Mouse (Mus musculus) neural tube, embryonic 14.5 days (tissue): ENCODE data around the gene Tshz2. TPM values are rescaled to one million over a fixed set of nuclear protein-coding genes. Genes with fewer than 3 reads are reported as not detected.

ENCODE experiments used
- ATAC-seq: fragments of 200-750 bp; cut with Nextera tagmentation; 2 replicates; pipeline ENCODE4 v1.8.0; 2017; ENCODE audit warnings: low read depth, mild to moderate bottlenecking, moderate TSS enrichment, moderate library complexity
- H3K27ac ChIP-seq: fragments of 300-500 bp; sonication (generic); 2 replicates; pipeline ENCODE4 v1.5.1; 2014; ENCODE audit warnings: low read depth, mild to moderate bottlenecking, control low read depth, low read length, moderate library complexity, mixed read lengths
- H3K27me3 ChIP-seq: fragments of 300-500 bp; sonication (generic); 2 replicates; pipeline ENCODE4 v1.6.1; 2014; ENCODE audit warnings: low read length; ENCODE audit not compliant: control insufficient read depth, insufficient read depth
- H3K36me3 ChIP-seq: fragments of 300-500 bp; sonication (generic); 2 replicates; pipeline ENCODE4 v1.6.1; 2014; ENCODE audit warnings: low read length, mixed read lengths; ENCODE audit not compliant: control insufficient read depth, insufficient read depth
- H3K4me1 ChIP-seq: fragments of 300-500 bp; sonication (generic); 2 replicates; pipeline ENCODE4 v1.6.1; 2014; ENCODE audit warnings: low read length; ENCODE audit not compliant: control insufficient read depth, insufficient read depth
- H3K4me2 ChIP-seq: fragments of 300-500 bp; sonication (generic); 2 replicates; pipeline ENCODE4 v1.6.1; 2014; ENCODE audit warnings: mild to moderate bottlenecking, low read depth, low read length, control low read depth
- H3K4me3 ChIP-seq: fragments of 300-500 bp; sonication (generic); 2 replicates; pipeline ENCODE4 v1.5.1; 2014; ENCODE audit warnings: low read depth, low read length, control low read depth, mixed read lengths
- H3K9ac ChIP-seq: fragments of 300-500 bp; sonication (generic); replicated peaks from 2 replicates; pipeline ENCODE4 v1.6.1; 2014; ENCODE audit warnings: low read depth, mild to moderate bottlenecking, control low read depth, low read length, mixed read lengths
- H3K9me3 ChIP-seq: fragments of 300-500 bp; sonication (generic); 2 replicates; pipeline ENCODE4 v1.6.1; 2016; ENCODE audit warnings: low read length; ENCODE audit not compliant: control insufficient read depth
- WGBS: fragments of 180-500 bp; shearing (Covaris S2); extraction: QIAGEN DNeasy Blood & Tissue Kit; methylation state at CpG from one replicate; pipeline ENCODE4 v1.1.7; 2014; 5-methylcytosine and 5-hydroxymethylcytosine counted together
- polyA plus RNA-seq: library from polyadenylated mRNA; unstranded; fragments of >200 nt; fragmentation: Nextera tagmentation; extraction: Ambion mirVana; gene quantifications from 2 replicates; pipeline ENCODE4 v1.2.1, GENCODE M21; 2014

The Tshz2 gene
- polyA plus RNA-seq, 1 experiment from 2014 or later = 54.5 TPM

DNA sequence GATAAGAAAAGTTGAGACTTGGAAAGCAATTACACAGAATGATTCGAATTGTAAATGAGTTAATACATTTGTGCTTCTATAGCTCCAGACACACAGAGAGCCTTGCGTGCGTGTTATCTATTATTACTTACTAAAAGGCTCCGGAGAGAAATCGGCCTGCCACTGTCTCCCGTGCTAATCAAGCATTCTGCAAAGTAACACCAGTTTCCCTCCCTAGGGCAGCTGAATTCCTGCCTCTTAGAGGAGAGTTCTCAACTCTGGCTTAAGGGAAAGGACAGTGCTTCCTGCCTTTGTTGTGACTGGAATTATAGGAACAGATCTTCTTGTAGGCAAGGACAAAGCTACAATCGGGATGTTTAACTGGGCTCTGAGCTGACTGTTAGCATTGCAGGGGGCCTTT lies 101.2 kb downstream of the Tshz2 start:
- Histone ChIP-seq H3K27ac (peak overlapping the region; percentile 1; the same call in 1 of the 2 replicates), H3K9me3 (no peaks in the 10 kb centered on the region), H3K4me2 (no peak overlapping the region; the same call in 1 of the 2 replicates), H3K36me3 (no peaks in the 10 kb centered on the region), H3K27me3 (no peaks in the 10 kb centered on the region), H3K4me3 (no peak overlapping the region), H3K9ac (no peak overlapping the region), H3K4me1 (peaks cover 19% of the 10 kb centered on the region; the same call in 1 of the 2 replicates)
- no peak for ATAC-seq
- 30% methylated on average over 7 of the region's 7 CpGs for WGBS

GRCm38 (mm10) chr2:169735475-169736406 lies 102.9 kb downstream of the Tshz2 start:
- no peaks in the 10 kb centered on the region for H3K36me3 ChIP-seq
- ATAC-seq = peak; percentile 81
- H3K4me3 ChIP-seq = no peak overlapping the region
- H3K9ac ChIP-seq = no peak overlapping the region
- 52% methylated on average over 26 of the region's 26 CpGs for WGBS
- peaks cover 19% of the 10 kb centered on the region; the same call in 1 of the 2 replicates for H3K4me1 ChIP-seq
- no peaks in the 10 kb centered on the region for H3K9me3 ChIP-seq
- H3K4me2 ChIP-seq = 0 out of 2 replicates have a peak overlapping the region, but pooled peaks have one; percentile 4
- H3K27ac ChIP-seq = peak overlapping the region; percentile 44; the same call in 1 of the 2 replicates
- no peaks in the 10 kb centered on the region for H3K27me3 ChIP-seq

GRCm38 (mm10) chr2:169740996-169741395 lies 108.2 kb downstream of the Tshz2 start:
- ATAC-seq = no peak
- Histone ChIP-seq H3K4me3 (no peak overlapping the region), H3K27ac (no peak overlapping the region), H3K36me3 (no peaks in the 10 kb centered on the region), H3K4me2 (no peak overlapping the region), H3K4me1 (peaks cover 7% of the 10 kb centered on the region; the same call in 1 of the 2 replicates), H3K9me3 (no peaks in the 10 kb centered on the region), H3K27me3 (no peaks in the 10 kb centered on the region), H3K9ac (no peak overlapping the region)
- 65% methylated on average over 10 of the region's 10 CpGs for WGBS

DNA sequence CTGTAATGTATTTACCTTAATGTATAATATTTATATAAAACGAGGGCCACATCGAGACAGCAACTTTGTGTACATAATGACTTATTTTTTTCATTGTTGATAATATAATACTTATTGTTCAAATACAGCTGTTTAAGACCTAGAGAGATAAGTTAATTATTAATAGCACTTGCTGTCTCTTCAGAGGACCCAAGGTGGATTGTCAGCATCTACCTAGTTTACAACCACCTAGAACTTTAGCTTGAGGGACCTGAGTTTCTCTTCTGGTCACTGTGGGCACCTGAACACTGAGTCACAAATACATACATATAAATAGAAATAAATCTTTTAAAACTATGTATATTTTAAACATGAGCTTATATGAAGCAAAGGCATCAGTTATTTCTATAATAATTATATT lies 110.0 kb downstream of the Tshz2 start:
- no peak overlapping the region for H3K4me3 ChIP-seq
- no peaks in the 10 kb centered on the region for H3K4me1 ChIP-seq
- no peaks in the 10 kb centered on the region for H3K36me3 ChIP-seq
- H3K4me2 ChIP-seq = no peak overlapping the region
- H3K9me3 ChIP-seq = no peaks in the 10 kb centered on the region
- WGBS = 89% methylated on average over 2 of the region's 2 CpGs
- no peak for ATAC-seq
- H3K27ac ChIP-seq = no peak overlapping the region
- no peaks in the 10 kb centered on the region for H3K27me3 ChIP-seq
- H3K9ac ChIP-seq = no peak overlapping the region

GRCm38 (mm10) chr2:169743294-169743693 lies 110.5 kb downstream of the Tshz2 start:
- no peaks in the 10 kb centered on the region for H3K27me3 ChIP-seq
- no peak overlapping the region for H3K27ac ChIP-seq
- no peaks in the 10 kb centered on the region for H3K36me3 ChIP-seq
- H3K4me1 ChIP-seq = no peaks in the 10 kb centered on the region
- ATAC-seq = no peak
- H3K9ac ChIP-seq = no peak overlapping the region
- no peaks in the 10 kb centered on the region for H3K9me3 ChIP-seq
- H3K4me3 ChIP-seq = no peak overlapping the region
- 65% methylated on average over 6 of the region's 6 CpGs for WGBS
- no peak overlapping the region for H3K4me2 ChIP-seq

DNA sequence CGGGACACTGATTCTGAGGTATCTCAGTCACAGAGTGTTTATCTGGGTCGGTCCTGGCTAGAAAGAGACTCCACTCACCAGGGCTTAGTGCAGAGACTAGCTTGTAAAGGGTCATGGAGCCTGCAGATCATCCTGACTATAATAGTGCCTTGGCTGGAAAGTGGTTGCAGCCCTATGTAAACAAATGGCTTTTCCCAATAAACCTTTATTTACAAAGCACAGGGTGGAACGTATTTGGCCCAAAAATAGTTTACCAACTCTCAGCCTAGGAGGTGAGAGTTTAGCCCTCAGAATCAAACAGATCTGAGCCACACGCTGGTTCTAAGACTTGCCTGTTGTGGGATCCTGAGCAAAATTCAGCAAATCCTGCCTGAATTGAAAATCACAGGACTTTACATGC lies 111.1 kb downstream of the Tshz2 start:
- no peak overlapping the region for H3K4me2 ChIP-seq
- 88% methylated on average over 4 of the region's 4 CpGs for WGBS
- no peaks in the 10 kb centered on the region for H3K27me3 ChIP-seq
- H3K9ac ChIP-seq = no peak overlapping the region
- H3K27ac ChIP-seq = no peak overlapping the region
- H3K4me3 ChIP-seq = no peak overlapping the region
- H3K36me3 ChIP-seq = no peaks in the 10 kb centered on the region
- no peak for ATAC-seq
- no peaks in the 10 kb centered on the region for H3K9me3 ChIP-seq
- H3K4me1 ChIP-seq = no peaks in the 10 kb centered on the region

- Histone ChIP-seq H3K36me3 (no peaks in the 10 kb centered on the region), H3K9me3 (no peaks in the 10 kb centered on the region), H3K27ac (no peak overlapping the region), H3K4me1 (peaks cover 11% of the 10 kb centered on the region), H3K9ac (no peak overlapping the region), H3K4me2 (no peak overlapping the region), H3K27me3 (no peaks in the 10 kb centered on the region), H3K4me3 (no peak overlapping the region)
- no peak for ATAC-seq
- WGBS = 87% methylated on average over 7 of the region's 7 CpGs
These were observed 114.4 kb downstream of the Tshz2 start for GRCm38 (mm10) chr2:169747114-169747642.

DNA sequence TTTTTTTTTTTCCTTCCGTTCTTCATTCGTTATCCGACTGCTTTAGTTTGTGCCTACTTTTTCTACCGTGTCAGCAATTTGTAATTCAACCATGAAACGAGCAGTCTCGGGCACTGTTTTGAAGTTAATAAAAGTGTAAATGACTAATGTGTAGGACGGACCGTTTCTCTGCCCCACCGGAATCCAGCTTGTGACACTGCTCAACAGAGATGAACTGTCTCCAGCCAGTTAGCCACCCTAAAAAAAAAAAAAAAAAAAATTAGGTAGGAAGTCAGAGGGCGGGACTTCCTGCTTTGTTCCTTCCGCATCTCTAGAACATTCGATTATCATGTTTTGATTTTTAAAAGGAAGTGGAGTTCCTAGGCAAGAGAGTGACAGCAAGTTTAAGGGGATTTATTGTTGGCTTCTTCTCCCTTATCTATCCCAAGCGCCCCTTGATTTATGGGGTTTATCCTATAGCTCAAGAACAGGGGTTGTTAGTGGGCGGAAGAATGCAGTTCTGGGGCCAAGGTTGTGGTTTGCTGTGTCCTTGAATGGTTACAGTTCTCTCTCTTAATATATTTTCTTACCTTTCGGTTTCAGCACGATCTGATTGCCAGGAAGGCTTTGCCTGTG lies 116.6 kb downstream of the Tshz2 start:
- Histone ChIP-seq H3K9ac (no peak overlapping the region), H3K4me2 (no peak overlapping the region), H3K27ac (no peak overlapping the region), H3K9me3 (no peaks in the 10 kb centered on the region), H3K4me1 (peaks cover 11% of the 10 kb centered on the region), H3K36me3 (no peaks in the 10 kb centered on the region), H3K27me3 (no peaks in the 10 kb centered on the region), H3K4me3 (no peak overlapping the region)
- no peak for ATAC-seq
- 73% methylated on average over 16 of the region's 16 CpGs for WGBS
